Mouse (Mus musculus): ENCODE data around the gene Trpv6.
A peak's percentile ranks its signal among the peaks of the same experiment; 100 is the strongest.

Gene Trpv6

DNA sequence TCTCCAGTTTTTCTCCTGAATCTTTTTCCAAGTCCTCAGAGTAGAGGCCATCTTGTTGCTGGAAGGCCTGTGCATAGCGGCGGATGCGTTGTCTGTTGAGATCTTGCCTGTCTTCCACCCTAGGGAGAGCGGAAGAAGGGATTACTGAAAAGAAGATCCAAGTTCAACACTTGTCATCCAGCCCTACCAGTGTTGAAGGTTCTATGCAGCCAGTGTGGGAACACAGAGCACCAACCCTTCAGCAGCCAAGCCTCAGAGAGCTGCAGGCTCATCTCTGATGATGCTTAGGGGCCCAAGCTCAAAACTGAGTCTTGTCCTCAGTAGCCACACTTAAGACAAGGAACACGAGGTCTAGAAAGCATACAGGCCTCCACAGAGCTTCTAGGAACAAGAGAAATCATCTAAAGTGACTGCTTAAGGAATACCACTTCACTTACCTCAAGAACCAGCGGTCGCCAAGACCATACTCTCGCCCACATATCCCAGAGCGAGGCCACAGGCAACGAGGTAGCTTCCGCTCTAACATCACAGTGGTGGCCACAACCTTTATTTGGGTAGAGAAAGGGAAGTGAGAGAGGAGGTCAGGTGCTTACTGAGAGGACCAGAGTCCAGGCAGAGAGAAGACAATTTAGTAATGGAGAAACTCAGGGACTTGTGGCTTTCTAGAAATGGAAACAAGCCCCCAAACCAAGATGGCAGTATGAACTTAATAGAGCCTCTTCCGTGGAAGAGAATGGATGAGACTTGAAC lies 14.8 kb downstream of the Trpv6 start:
- DNase-seq (ENCODE audit: low spot score) = no peak

GRCm38 (mm10) chr6:41620173-41620798 lies 15.9 kb downstream of the Trpv6 start:
- no peak for DNase-seq (ENCODE audit: low spot score)

DNA sequence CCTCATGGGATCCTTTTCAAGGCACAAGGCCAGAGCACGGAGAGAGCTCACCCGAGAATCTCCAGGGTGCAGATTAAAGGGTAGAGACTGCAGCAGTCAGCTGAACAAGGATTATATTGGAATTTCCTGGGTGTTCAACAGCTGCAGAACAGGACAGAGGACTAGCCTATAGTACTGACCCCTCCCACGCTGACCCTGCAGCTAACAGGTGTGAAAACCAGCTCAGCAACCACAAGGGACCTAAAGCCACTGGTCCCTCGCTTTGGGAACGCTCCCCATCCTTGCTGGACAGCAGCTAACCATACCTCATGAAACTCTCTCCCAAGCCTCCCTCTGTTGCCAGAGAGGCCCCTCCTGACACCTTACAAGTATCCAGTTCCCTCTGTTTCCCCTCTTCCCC lies 28.6 kb downstream of the Trpv6 start:
- no peak for DNase-seq (ENCODE audit: low spot score)

GRCm38 (mm10) chr6:41606214-41606613 lies 30.0 kb downstream of the Trpv6 start:
- peak; percentile 9 for DNase-seq (ENCODE audit: low spot score)

- DNase-seq (ENCODE audit: low spot score) = no peak
Observed at GRCm38 (mm10) chr6:41605794-41606104, 30.5 kb downstream of the Trpv6 start.

DNA sequence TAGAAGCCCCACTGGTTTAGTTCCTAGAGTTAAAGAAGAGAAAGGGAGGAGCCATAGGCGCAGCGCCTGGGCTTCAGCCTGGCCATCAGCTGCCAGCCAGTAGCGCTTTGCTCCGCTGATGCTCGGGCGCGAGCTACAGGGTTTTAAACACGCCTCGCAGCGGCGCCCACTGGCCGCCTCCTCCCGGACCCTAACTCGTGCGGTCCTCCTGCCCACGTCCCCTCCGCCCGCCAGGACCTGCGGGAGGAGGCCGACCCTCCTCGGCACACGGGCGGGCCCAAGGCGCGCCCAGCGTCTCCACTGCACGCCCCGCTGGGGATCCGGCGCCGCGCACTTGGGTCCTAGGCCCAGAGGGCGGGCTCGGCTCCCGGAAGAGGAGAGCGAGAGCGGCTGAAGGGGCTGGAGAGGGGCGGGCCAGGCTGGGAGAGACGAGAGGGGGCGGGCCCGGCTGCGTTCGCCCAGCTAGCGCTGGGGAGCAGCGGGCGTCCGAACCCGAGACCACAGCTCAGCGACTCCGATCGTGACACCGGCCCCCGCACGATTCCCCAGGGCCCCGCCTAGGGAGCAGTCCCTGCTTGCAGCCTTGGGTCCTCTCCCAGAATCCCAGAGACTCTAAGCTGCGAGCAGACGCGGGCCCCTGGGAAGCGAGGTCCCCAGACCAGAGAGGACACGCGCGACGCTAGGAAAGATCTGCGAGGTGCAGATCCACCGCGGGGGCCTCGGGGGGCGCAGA lies 31.0 kb downstream of the Trpv6 start, which contains the start of gene Ephb6:
Gene Ephb6 (plus strand): TSS at position 422 of the 733 bp plus-strand sequence.
- DNase-seq (ENCODE audit: low spot score) = peak; percentile 92

DNA sequence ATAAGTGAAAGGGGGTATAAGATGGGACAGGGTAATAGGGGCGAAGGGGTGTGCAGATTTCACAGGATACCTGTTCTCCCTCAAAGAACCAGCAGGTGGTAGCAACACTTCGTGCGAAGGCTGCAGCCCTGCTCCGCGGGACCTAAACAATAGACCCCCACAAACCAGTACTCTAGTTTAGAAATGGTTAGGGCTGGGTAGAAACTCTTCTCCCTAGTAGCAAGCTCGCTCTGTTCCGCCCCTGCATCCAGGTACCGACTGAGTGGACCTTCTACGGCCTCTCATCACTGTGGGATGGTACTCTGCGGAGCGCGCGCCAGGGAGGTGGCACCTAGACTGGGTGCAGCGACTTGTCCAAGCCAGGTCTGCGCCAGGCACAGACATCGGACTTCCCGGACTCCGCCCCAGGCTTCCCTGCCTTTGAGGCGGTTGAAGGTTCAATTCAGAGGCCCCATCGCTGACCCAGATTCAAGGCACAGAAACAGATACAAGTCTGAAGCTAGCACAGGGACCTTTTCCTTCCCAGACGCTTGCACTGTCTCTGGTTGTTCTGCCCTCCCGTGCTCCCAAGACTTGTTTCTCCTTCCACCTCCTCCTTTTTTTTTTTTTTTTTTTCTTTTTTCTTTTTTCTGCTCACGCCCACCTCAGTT lies 31.7 kb downstream of the Trpv6 start:
- DNase-seq (ENCODE audit: low spot score) = peak; percentile 87

DNA sequence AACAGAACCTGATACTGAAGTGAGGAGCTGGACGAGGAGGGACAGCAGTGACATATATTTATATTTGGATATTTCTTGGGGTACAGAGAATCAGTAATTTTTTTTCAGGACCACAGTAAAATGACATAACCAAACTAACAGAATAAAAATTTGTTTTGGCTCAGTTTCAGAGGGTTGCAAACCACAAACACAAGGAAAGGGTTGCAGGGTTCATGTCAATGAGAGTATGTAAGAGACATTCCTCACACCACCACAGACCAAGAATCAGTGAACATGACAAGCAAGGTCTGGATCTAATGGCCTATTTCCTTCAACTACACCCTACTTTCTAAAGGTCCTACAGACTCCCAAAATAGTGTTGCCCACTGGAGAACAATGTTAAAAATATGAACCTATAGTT lies 54.0 kb downstream of the Trpv6 start:
- no peak for DNase-seq (ENCODE audit: low spot score)

GRCm38 (mm10) chr6:41581295-41581694 lies 54.9 kb downstream of the Trpv6 start:
- no peak for DNase-seq (ENCODE audit: low spot score)

- DNase-seq (ENCODE audit: low spot score) = peak; percentile 11
Observed at GRCm38 (mm10) chr6:41577297-41577696, 58.9 kb downstream of the Trpv6 start.

DNA sequence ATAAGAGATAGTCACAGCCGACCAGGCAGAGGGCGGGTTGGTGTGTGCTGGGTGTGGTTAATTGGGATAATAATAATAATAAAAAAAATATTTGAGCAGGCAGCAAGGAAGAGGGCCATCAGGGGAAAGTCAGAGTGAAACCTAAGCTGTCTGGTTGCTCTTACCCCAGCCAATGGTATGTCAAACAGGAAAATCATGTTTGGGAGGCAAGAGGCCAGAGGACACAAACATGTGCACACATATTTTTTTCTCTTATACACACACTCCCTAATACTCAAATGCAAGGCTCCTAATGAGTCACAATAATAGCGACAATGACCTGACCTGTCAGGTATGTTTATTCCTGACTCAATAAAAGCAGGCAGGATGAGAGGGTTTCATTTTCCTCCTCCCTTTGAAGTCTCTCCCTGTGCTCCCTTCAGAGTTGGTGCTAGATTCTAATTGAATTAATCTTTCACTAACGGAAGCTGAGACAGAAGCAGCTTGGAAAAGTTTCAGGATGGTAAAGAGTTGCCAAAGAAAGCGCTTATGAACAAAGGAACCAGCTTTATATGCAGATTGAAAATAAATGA lies 59.6 kb downstream of the Trpv6 start:
- no peak for DNase-seq (ENCODE audit: low spot score)
